8 mouse cellular contexts compared by ENCODE assay signal in genomic region chr2:118976941-118977340, GRCm38 (mm10). TPM values are rescaled to one million over a fixed set of nuclear protein-coding genes. Genes with fewer than 3 reads are reported as not detected.
DNase-seq lines count a peak whose midpoint lies in the region; ATAC-seq and TF ChIP-seq lines count a peak whose summit lies in the region.

No protein-coding gene starts in this region.

- H3K4me2 ChIP-seq in heart, embryonic 15.5 days, result peak overlapping the region; percentile 97
- H3K4me2 ChIP-seq in hindbrain, postnatal 0 days (ENCODE audit: low read depth, low read length), result peak overlapping the region; percentile 66
- peak overlapping the region; percentile 87 for H3K4me2 ChIP-seq in midbrain, postnatal 0 days (ENCODE audit: low read depth, low read length, poor library complexity, severe bottlenecking)

- peak overlapping the region; percentile 74 for H3K4me3 ChIP-seq in heart, embryonic 15.5 days
- peak overlapping the region; percentile 76 for H3K4me3 ChIP-seq in embryonic facial prominence, embryonic 10.5 days
- H3K4me3 ChIP-seq in hindbrain, postnatal 0 days (ENCODE audit: low read length), result peak overlapping the region; percentile 38
- H3K4me3 ChIP-seq in midbrain, postnatal 0 days (ENCODE audit: low read depth, low read length), result peak overlapping the region; percentile 50

- TF ChIP-seq CTCF in hindbrain, postnatal 0 days (IDR thresholded peaks at IDR 0.05; ENCODE audit: low read depth), result no peak
- TF ChIP-seq CTCF in midbrain, postnatal 0 days (IDR thresholded peaks at IDR 0.05), result no peak

- peaks cover 21% of the 10 kb centered on the region for H3K4me1 ChIP-seq in heart, embryonic 15.5 days (replicated peaks)
- peaks cover 24% of the 10 kb centered on the region for H3K4me1 ChIP-seq in embryonic facial prominence, embryonic 10.5 days
- H3K4me1 ChIP-seq in hindbrain, postnatal 0 days (ENCODE audit: insufficient read depth, low read length), result peaks cover 11% of the 10 kb centered on the region; the same call in 1 of the 2 replicates
- 0 out of 2 replicates have a peak, but pooled peaks cover 3% of the 10 kb centered on the region for H3K4me1 ChIP-seq in midbrain, postnatal 0 days (ENCODE audit: insufficient read depth, low read length)

- H3K27me3 ChIP-seq in heart, embryonic 15.5 days, result peaks cover 27% of the 10 kb centered on the region
- H3K27me3 ChIP-seq in embryonic facial prominence, embryonic 10.5 days (replicated peaks; ENCODE audit: low read depth, poor library complexity, severe bottlenecking), result peaks cover 77% of the 10 kb centered on the region
- peaks cover 21% of the 10 kb centered on the region; the same call in 1 of the 2 replicates for H3K27me3 ChIP-seq in hindbrain, postnatal 0 days (ENCODE audit: insufficient read depth, low read length)
- H3K27me3 ChIP-seq in midbrain, postnatal 0 days (ENCODE audit: insufficient read depth, low read length), result peaks cover 17% of the 10 kb centered on the region

- H3K36me3 ChIP-seq in heart, embryonic 15.5 days, result no peaks in the 10 kb centered on the region
- H3K36me3 ChIP-seq in embryonic facial prominence, embryonic 10.5 days (replicated peaks), result no peaks in the 10 kb centered on the region
- H3K36me3 ChIP-seq in hindbrain, postnatal 0 days (ENCODE audit: insufficient read depth, low read length), result no peaks in the 10 kb centered on the region
- no peaks in the 10 kb centered on the region for H3K36me3 ChIP-seq in midbrain, postnatal 0 days (ENCODE audit: insufficient read depth, low read length)

- H3K9ac ChIP-seq in heart, embryonic 15.5 days, result peak overlapping the region; percentile 72
- H3K9ac ChIP-seq in hindbrain, postnatal 0 days (replicated peaks; ENCODE audit: low read length), result peak overlapping the region; percentile 48
- H3K9ac ChIP-seq in midbrain, postnatal 0 days (replicated peaks; ENCODE audit: low read length, poor library complexity, severe bottlenecking), result peak overlapping the region; percentile 64

- no peak overlapping the region for H3K27ac ChIP-seq in heart, embryonic 15.5 days
- peak overlapping the region; percentile 85; the same call in 1 of the 2 replicates for H3K27ac ChIP-seq in embryonic facial prominence, embryonic 10.5 days (replicated peaks)
- peak overlapping the region; percentile 43; the same call in 1 of the 2 replicates for H3K27ac ChIP-seq in hindbrain, postnatal 0 days
- 0 out of 2 replicates have a peak overlapping the region, but pooled peaks have one; percentile 32 for H3K27ac ChIP-seq in midbrain, postnatal 0 days (ENCODE audit: low read depth, low read length)

- H3K9me3 ChIP-seq in heart, embryonic 15.5 days (replicated peaks), result no peaks in the 10 kb centered on the region
- no peaks in the 10 kb centered on the region for H3K9me3 ChIP-seq in embryonic facial prominence, embryonic 10.5 days
- H3K9me3 ChIP-seq in hindbrain, postnatal 0 days (ENCODE audit: low read length), result no peaks in the 10 kb centered on the region
- H3K9me3 ChIP-seq in midbrain, postnatal 0 days (ENCODE audit: low read length), result no peaks in the 10 kb centered on the region

- DNase-seq in heart, adult 18-20 months, result no peak
- no peak for DNase-seq in embryonic facial prominence, embryonic 10.5 days (ENCODE audit: low spot score)
- no peak for DNase-seq in hindbrain, postnatal 0 days (ENCODE audit: low spot score)
- DNase-seq in midbrain, postnatal 0 days (ENCODE audit: low spot score), result no peak
- no peak for DNase-seq in urinary bladder, postnatal 4 days (ENCODE audit: low spot score in 2 of 2)
- no peak for DNase-seq in layer of hippocampus, adult 18-20 months (ENCODE audit: low spot score in 2 of 2)

- 15% methylated on average over 5 of the region's 5 CpGs for WGBS in heart, embryonic 15.5 days
- WGBS in embryonic facial prominence, embryonic 10.5 days, result 15% methylated on average over 5 of the region's 5 CpGs
- WGBS in hindbrain, postnatal 0 days, result 22% methylated on average over 5 of the region's 5 CpGs
- WGBS in midbrain, postnatal 0 days, result 11% methylated on average over 5 of the region's 5 CpGs

- no peak for ATAC-seq in heart, embryonic 15.5 days (replicated peaks; ENCODE audit: insufficient number of reproducible peaks, insufficient read depth, low FRiP score, low read depth)
- ATAC-seq in hindbrain, postnatal 0 days, result no peak
- ATAC-seq in midbrain, postnatal 0 days (ENCODE audit: low FRiP score), result no peak
- no peak for ATAC-seq in megakaryocyte-erythroid progenitor cell, adult 5-6 weeks (replicated peaks; ENCODE audit: low FRiP score, low TSS enrichment, poor library complexity, severe bottlenecking)

RNA-seq across cellular contexts. Expression of gene Chst14, which starts 50.6 kb away (rescaled TPM):
- polyA plus RNA-seq in heart, embryonic 15.5 days (2015; fragmentation: Nextera tagmentation; extraction: Ambion mirVana), result 16.5 and 20.5 TPM in 2 replicates
- 1 to 10 TPM; 6.9 to 7.9 TPM for total RNA-seq in heart, adult 18-20 months (2021)
- polyA plus RNA-seq in embryonic facial prominence, embryonic 10.5 days (2016; fragmentation: Nextera tagmentation; extraction: Ambion mirVana), result 20.8 and 22.2 TPM in 2 replicates
- total RNA-seq in hindbrain, postnatal 0 days (2014; rRNA removed), result 6.2 and 8.5 TPM in 2 replicates
- 4.7 and 4.9 TPM in 2 replicates for polyA plus RNA-seq in hindbrain, postnatal 0 days (2015; fragmentation: Nextera tagmentation; extraction: Ambion mirVana)
- 4.9 TPM in 2 replicates for total RNA-seq in midbrain, postnatal 0 days (2014; rRNA removed)
- polyA plus RNA-seq in midbrain, postnatal 0 days (2015; fragmentation: Nextera tagmentation; extraction: Ambion mirVana), result 3.0 and 3.1 TPM in 2 replicates
- total RNA-seq in layer of hippocampus, adult 18-20 months (2021), result 1 to 10 TPM; 3.2 to 3.3 TPM
- 2.2 and 3.6 TPM in 2 replicates for total RNA-seq in megakaryocyte-erythroid progenitor cell, adult 5-6 weeks (2014; fragmentation: Nextera tagmentation)
- total RNA-seq in megakaryocyte-erythroid progenitor cell, adult 5-6 weeks (2017), result 1.1 and 1.7 TPM in 2 replicates

RNA-seq across cellular contexts. Expression of gene Ccdc32, which starts 52.3 kb away (rescaled TPM):
- polyA plus RNA-seq in heart, embryonic 15.5 days (2015; fragmentation: Nextera tagmentation; extraction: Ambion mirVana), result 16.8 and 17.7 TPM in 2 replicates
- 10 to 100 TPM; 10.3 to 12.1 TPM for total RNA-seq in heart, adult 18-20 months (2021)
- polyA plus RNA-seq in embryonic facial prominence, embryonic 10.5 days (2016; fragmentation: Nextera tagmentation; extraction: Ambion mirVana), result 19.9 and 20.5 TPM in 2 replicates
- 26.1 and 33.1 TPM in 2 replicates for total RNA-seq in hindbrain, postnatal 0 days (2014; rRNA removed)
- 47.7 and 47.9 TPM in 2 replicates for polyA plus RNA-seq in hindbrain, postnatal 0 days (2015; fragmentation: Nextera tagmentation; extraction: Ambion mirVana)
- total RNA-seq in midbrain, postnatal 0 days (2014; rRNA removed), result 26.5 and 44.7 TPM in 2 replicates
- polyA plus RNA-seq in midbrain, postnatal 0 days (2015; fragmentation: Nextera tagmentation; extraction: Ambion mirVana), result 49.4 and 51.8 TPM in 2 replicates
- 10 to 100 TPM; 55.6 to 56.3 TPM for total RNA-seq in layer of hippocampus, adult 18-20 months (2021)
- total RNA-seq in megakaryocyte-erythroid progenitor cell, adult 5-6 weeks (2014; fragmentation: Nextera tagmentation), result 15.1 and 18.7 TPM in 2 replicates
- 16.6 and 18.7 TPM in 2 replicates for total RNA-seq in megakaryocyte-erythroid progenitor cell, adult 5-6 weeks (2017)

RNA-seq across cellular contexts. Expression of gene Rpusd2, which starts 57.6 kb away (rescaled TPM):
- 2.9 and 3.8 TPM in 2 replicates for polyA plus RNA-seq in heart, embryonic 15.5 days (2015; fragmentation: Nextera tagmentation; extraction: Ambion mirVana)
- 1 to 10 TPM; 4.5 to 4.8 TPM for total RNA-seq in heart, adult 18-20 months (2021)
- polyA plus RNA-seq in embryonic facial prominence, embryonic 10.5 days (2016; fragmentation: Nextera tagmentation; extraction: Ambion mirVana), result 7.3 and 8.0 TPM in 2 replicates
- total RNA-seq in hindbrain, postnatal 0 days (2014; rRNA removed), result 10.4 and 11.2 TPM in 2 replicates
- polyA plus RNA-seq in hindbrain, postnatal 0 days (2015; fragmentation: Nextera tagmentation; extraction: Ambion mirVana), result 3.3 and 4.5 TPM in 2 replicates
- total RNA-seq in midbrain, postnatal 0 days (2014; rRNA removed), result 10.1 and 10.2 TPM in 2 replicates
- 2.9 and 3.2 TPM in 2 replicates for polyA plus RNA-seq in midbrain, postnatal 0 days (2015; fragmentation: Nextera tagmentation; extraction: Ambion mirVana)
- 1 to 10 TPM; 7.6 to 9.0 TPM for total RNA-seq in layer of hippocampus, adult 18-20 months (2021)
- 19.0 and 25.4 TPM in 2 replicates for total RNA-seq in megakaryocyte-erythroid progenitor cell, adult 5-6 weeks (2014; fragmentation: Nextera tagmentation)
- total RNA-seq in megakaryocyte-erythroid progenitor cell, adult 5-6 weeks (2017), result 20.1 and 23.0 TPM in 2 replicates
